Mouse (Mus musculus) layer of hippocampus, adult 18-20 months (tissue): ENCODE data around the gene Vmn2r105. TPM values are rescaled to one million over a fixed set of nuclear protein-coding genes. Genes with fewer than 3 reads are reported as not detected.

Experiments used
- DNase-seq, 2 experiments: peaks; one replicate each; pipeline ENCODE4 v3.0.0; 2022; ENCODE audit warnings: low spot score in 2 of 2
- long read RNA-seq: library from polyadenylated mRNA; stranded (forward); transcript quantifications from one replicate; pipeline ENCODE4 v2.0.0, GENCODE M21; 2021
- total RNA-seq, 2 experiments: library from RNA; stranded (reverse); gene quantifications; 2 replicates each; pipeline ENCODE4 v1.2.3; 2021

Vmn2r105 gene
- not detected for total RNA-seq
- long read RNA-seq, result 0 reads

- no peak for DNase-seq
Measured at GRCm38 (mm10) chr17:20234952-20235351, at the start of gene Vmn2r105. Gene Vmn2r105, minus strand, starts transcription at chr17:20235052.

- DNase-seq, result no peak
Measured at GRCm38 (mm10) chr17:20255522-20255921, 20.7 kb upstream of the Vmn2r105 start.

GRCm38 (mm10) chr17:20182997-20183396 lies 51.9 kb downstream of the Vmn2r105 start, which contains the start of gene Fpr-rs6:
Gene Fpr-rs6, minus strand, starts transcription at chr17:20183097.
- DNase-seq, result no peak

Other genes starting within 250 kb of the Vmn2r105 start
- gene Vmn2r104, start 186.7 kb downstream of the Vmn2r105 start, total RNA-seq, result not detected
- gene Fpr-rs7, start 120.8 kb downstream of the Vmn2r105 start, total RNA-seq, result not detected
- gene Fpr-rs6, start 52.0 kb downstream of the Vmn2r105 start, total RNA-seq, result not detected
- gene Vmn2r106, start 50.5 kb upstream of the Vmn2r105 start, total RNA-seq, result not detected
- gene Vmn2r107, start 110.2 kb upstream of the Vmn2r105 start, total RNA-seq, result not detected
- gene Vmn1r224, start 179.1 kb upstream of the Vmn2r105 start, total RNA-seq, result not detected
- gene Vmn2r108, start 246.3 kb upstream of the Vmn2r105 start, total RNA-seq, result not detected